Mouse (Mus musculus): ENCODE measurements at regions not wholly inside any gene's neighbourhood (a gene's known extent, or its start where the extent isn't known, plus 50 kb on each side); places are given as distances from the start of the nearest gene placed in this dataset.

GRCm38 (mm10) chr9:115390880-115391281 lies 80.7 kb upstream of the Stt3b start:
- no peak overlapping the region for H3K9ac ChIP-seq (replicated peaks; ENCODE audit: low read length, poor library complexity, severe bottlenecking)
- H3K27ac ChIP-seq (ENCODE audit: low read depth, low read length), result no peak overlapping the region
- 38% methylated on average over 11 of the region's 11 CpGs for WGBS

GRCm38 (mm10) chr9:115395511-115395910 lies 85.3 kb upstream of the Stt3b start:
- Histone ChIP-seq H3K4me2 (ENCODE audit: low read depth, low read length, poor library complexity, severe bottlenecking) (no peak overlapping the region), H3K36me3 (ENCODE audit: insufficient read depth, low read length) (no peaks in the 10 kb centered on the region), H3K4me3 (ENCODE audit: low read depth, low read length) (no peak overlapping the region), H3K27ac (ENCODE audit: low read depth, low read length) (no peak overlapping the region), H3K9ac (replicated peaks; ENCODE audit: low read length, poor library complexity, severe bottlenecking) (no peak overlapping the region), H3K9me3 (ENCODE audit: low read length) (no peaks in the 10 kb centered on the region), H3K4me1 (ENCODE audit: insufficient read depth, low read length) (peaks cover 3% of the 10 kb centered on the region; the same call in 1 of the 2 replicates), H3K27me3 (ENCODE audit: insufficient read depth, low read length) (no peaks in the 10 kb centered on the region)
- DNase-seq (ENCODE audit: low spot score) (no peak), ATAC-seq (ENCODE audit: low FRiP score) (no peak)
- WGBS, result 94% methylated on average over 8 of the region's 8 CpGs
- no peak for TF ChIP-seq CTCF (IDR thresholded peaks at IDR 0.05)

More at GRCm38 (mm10) chr9:115390880-115391281, 80.7 kb upstream of the Stt3b start:
- ATAC-seq (ENCODE audit: low FRiP score) (no peak), DNase-seq (ENCODE audit: low spot score) (peak; percentile 76)
- H3K4me1 ChIP-seq (ENCODE audit: insufficient read depth, low read length), result peaks cover 3% of the 10 kb centered on the region; the same call in 1 of the 2 replicates
- H3K27me3 ChIP-seq (ENCODE audit: insufficient read depth, low read length), result no peaks in the 10 kb centered on the region
- no peak for TF ChIP-seq CTCF (IDR thresholded peaks at IDR 0.05)
- H3K36me3 ChIP-seq (ENCODE audit: insufficient read depth, low read length), result no peaks in the 10 kb centered on the region
- H3K4me3 ChIP-seq (ENCODE audit: low read depth, low read length), result no peak overlapping the region
- no peak overlapping the region for H3K4me2 ChIP-seq (ENCODE audit: low read depth, low read length, poor library complexity, severe bottlenecking)
- no peaks in the 10 kb centered on the region for H3K9me3 ChIP-seq (ENCODE audit: low read length)

- Histone ChIP-seq H3K9me3 (ENCODE audit: low read length) (no peaks in the 10 kb centered on the region), H3K9ac (replicated peaks; ENCODE audit: low read length, poor library complexity, severe bottlenecking) (no peak overlapping the region), H3K4me1 (ENCODE audit: insufficient read depth, low read length) (no peaks in the 10 kb centered on the region), H3K4me3 (ENCODE audit: low read depth, low read length) (no peak overlapping the region), H3K4me2 (ENCODE audit: low read depth, low read length, poor library complexity, severe bottlenecking) (no peak overlapping the region), H3K36me3 (ENCODE audit: insufficient read depth, low read length) (no peaks in the 10 kb centered on the region), H3K27ac (ENCODE audit: low read depth, low read length) (no peak overlapping the region), H3K27me3 (ENCODE audit: insufficient read depth, low read length) (no peaks in the 10 kb centered on the region)
- 96% methylated on average over 6 of the region's 6 CpGs for WGBS
- ATAC-seq (ENCODE audit: low FRiP score), result no peak
- DNase-seq (ENCODE audit: low spot score), result no peak
- no peak for TF ChIP-seq CTCF (IDR thresholded peaks at IDR 0.05)
Observed at GRCm38 (mm10) chr9:115400461-115400860, 90.2 kb upstream of the Stt3b start.

GRCm38 (mm10) chr9:115401405-115402151 lies 91.4 kb upstream of the Stt3b start:
- no peak overlapping the region for H3K4me3 ChIP-seq (ENCODE audit: low read depth, low read length)
- no peaks in the 10 kb centered on the region for H3K9me3 ChIP-seq (ENCODE audit: low read length)
- H3K27me3 ChIP-seq (ENCODE audit: insufficient read depth, low read length), result no peaks in the 10 kb centered on the region
- no peaks in the 10 kb centered on the region for H3K4me1 ChIP-seq (ENCODE audit: insufficient read depth, low read length)
- ATAC-seq (ENCODE audit: low FRiP score), result no peak
- DNase-seq (ENCODE audit: low spot score), result peak; percentile 15
- 78% methylated on average over 13 of the region's 13 CpGs for WGBS
- no peak overlapping the region for H3K27ac ChIP-seq (ENCODE audit: low read depth, low read length)
- H3K9ac ChIP-seq (replicated peaks; ENCODE audit: low read length, poor library complexity, severe bottlenecking), result no peak overlapping the region
- no peaks in the 10 kb centered on the region for H3K36me3 ChIP-seq (ENCODE audit: insufficient read depth, low read length)
- no peak for TF ChIP-seq CTCF (IDR thresholded peaks at IDR 0.05)
- no peak overlapping the region for H3K4me2 ChIP-seq (ENCODE audit: low read depth, low read length, poor library complexity, severe bottlenecking)

- H3K27me3 ChIP-seq (ENCODE audit: insufficient read depth, low read length), result no peaks in the 10 kb centered on the region
- H3K4me1 ChIP-seq (ENCODE audit: insufficient read depth, low read length), result no peaks in the 10 kb centered on the region
- WGBS, result 68% methylated on average over 6 of the region's 6 CpGs
- no peak for TF ChIP-seq CTCF (IDR thresholded peaks at IDR 0.05)
- no peak overlapping the region for H3K9ac ChIP-seq (replicated peaks; ENCODE audit: low read length, poor library complexity, severe bottlenecking)
- ATAC-seq (ENCODE audit: low FRiP score), result no peak
- no peak overlapping the region for H3K4me3 ChIP-seq (ENCODE audit: low read depth, low read length)
- H3K36me3 ChIP-seq (ENCODE audit: insufficient read depth, low read length), result no peaks in the 10 kb centered on the region
- H3K4me2 ChIP-seq (ENCODE audit: low read depth, low read length, poor library complexity, severe bottlenecking), result no peak overlapping the region
- H3K27ac ChIP-seq (ENCODE audit: low read depth, low read length), result no peak overlapping the region
- no peak for DNase-seq (ENCODE audit: low spot score)
- H3K9me3 ChIP-seq (ENCODE audit: low read length), result no peaks in the 10 kb centered on the region
Observed at GRCm38 (mm10) chr9:115402661-115403060, 92.4 kb upstream of the Stt3b start.

- Histone ChIP-seq H3K9me3 (ENCODE audit: low read length) (no peaks in the 10 kb centered on the region), H3K27me3 (ENCODE audit: insufficient read depth, low read length) (no peaks in the 10 kb centered on the region), H3K4me3 (ENCODE audit: low read depth, low read length) (no peak overlapping the region), H3K4me2 (ENCODE audit: low read depth, low read length, poor library complexity, severe bottlenecking) (no peak overlapping the region), H3K27ac (ENCODE audit: low read depth, low read length) (no peak overlapping the region), H3K9ac (replicated peaks; ENCODE audit: low read length, poor library complexity, severe bottlenecking) (no peak overlapping the region), H3K4me1 (ENCODE audit: insufficient read depth, low read length) (no peaks in the 10 kb centered on the region), H3K36me3 (ENCODE audit: insufficient read depth, low read length) (no peaks in the 10 kb centered on the region)
- DNase-seq (ENCODE audit: low spot score) (no peak), ATAC-seq (ENCODE audit: low FRiP score) (no peak)
- 86% methylated on average over 7 of the region's 7 CpGs for WGBS
- no peak for TF ChIP-seq CTCF (IDR thresholded peaks at IDR 0.05)
Observed at GRCm38 (mm10) chr9:115403354-115403968, 93.2 kb upstream of the Stt3b start.
